Mouse (Mus musculus): Measurements from ENCODE around the gene Alox5ap.
A peak's percentile ranks its signal among the peaks of the same experiment; 100 is the strongest.

Alox5ap gene

GRCm38 (mm10) chr5:149264405-149264804, at the start of gene Alox5ap:
TSS of gene Alox5ap (plus strand) at chr5:149264767.
- no peak for DNase-seq (ENCODE audit: low spot score in 2 of 2)

GRCm38 (mm10) chr5:149215540-149215939, 49.0 kb upstream of the Alox5ap start:
- DNase-seq (ENCODE audit: low spot score in 2 of 2): no peak

GRCm38 (mm10) chr5:149217524-149218357, 46.8 kb upstream of the Alox5ap start:
- no peak for DNase-seq (ENCODE audit: low spot score in 2 of 2)

GRCm38 (mm10) chr5:149219493-149219892, 45.1 kb upstream of the Alox5ap start:
- DNase-seq (ENCODE audit: low spot score in 2 of 2): no peak

- DNase-seq (ENCODE audit: low spot score in 2 of 2): no peak
Measured at GRCm38 (mm10) chr5:149221355-149221754, 43.2 kb upstream of the Alox5ap start.

- no peak for DNase-seq (ENCODE audit: low spot score in 2 of 2)
Measured at GRCm38 (mm10) chr5:149224666-149225065, 39.9 kb upstream of the Alox5ap start.

- DNase-seq (ENCODE audit: low spot score in 2 of 2): peak; percentile 92 to 97
Measured at GRCm38 (mm10) chr5:149228700-149229618, 35.6 kb upstream of the Alox5ap start.

- DNase-seq (ENCODE audit: low spot score in 2 of 2): no peak
Measured at GRCm38 (mm10) chr5:149229619-149230339, 34.8 kb upstream of the Alox5ap start.

- DNase-seq (ENCODE audit: low spot score in 2 of 2): no peak
Measured at GRCm38 (mm10) chr5:149235002-149235401, 29.6 kb upstream of the Alox5ap start.

- no peak for DNase-seq (ENCODE audit: low spot score in 2 of 2)
Measured at GRCm38 (mm10) chr5:149237221-149237950, 27.2 kb upstream of the Alox5ap start.

GRCm38 (mm10) chr5:149242467-149242866, 22.1 kb upstream of the Alox5ap start:
- no peak for DNase-seq (ENCODE audit: low spot score in 2 of 2)

- no peak for DNase-seq (ENCODE audit: low spot score in 2 of 2)
Measured at GRCm38 (mm10) chr5:149243053-149243452, 21.5 kb upstream of the Alox5ap start.

GRCm38 (mm10) chr5:149245391-149245964, 19.1 kb upstream of the Alox5ap start:
- no peak for DNase-seq (ENCODE audit: low spot score in 2 of 2)

GRCm38 (mm10) chr5:149245965-149246470, 18.5 kb upstream of the Alox5ap start:
- no peak for DNase-seq (ENCODE audit: low spot score in 2 of 2)

- DNase-seq (ENCODE audit: low spot score in 2 of 2): no peak
Measured at GRCm38 (mm10) chr5:149247047-149247904, 17.3 kb upstream of the Alox5ap start.

- DNase-seq (ENCODE audit: low spot score in 2 of 2): no peak
Measured at GRCm38 (mm10) chr5:149252303-149252702, 12.3 kb upstream of the Alox5ap start.

- DNase-seq (ENCODE audit: low spot score in 2 of 2): no peak
Measured at GRCm38 (mm10) chr5:149253491-149253890, 11.1 kb upstream of the Alox5ap start.

- no peak for DNase-seq (ENCODE audit: low spot score in 2 of 2)
Measured at GRCm38 (mm10) chr5:149255522-149255921, 9.0 kb upstream of the Alox5ap start.

GRCm38 (mm10) chr5:149257518-149258281, 6.9 kb upstream of the Alox5ap start:
- no peak for DNase-seq (ENCODE audit: low spot score in 2 of 2)

All from frontal cortex, postnatal 10 days (tissue).